Mouse (Mus musculus) layer of hippocampus, adult 2 months (tissue): ENCODE data around the gene Nck1. TPM values are rescaled to one million over a fixed set of nuclear protein-coding genes. Genes with fewer than 3 reads are reported as not detected.

Experiments
- DNase-seq, 2 experiments: peaks; one replicate each; pipeline ENCODE4 v3.0.0; 2022; ENCODE audit warnings: low spot score in 2 of 2
- H3K27ac ChIP-seq: fragments of 200-600 bp; 2 replicates; pipeline ENCODE4 v1.8.1; 2022
- H3K4me3 ChIP-seq: fragments of 200-600 bp; 2 replicates; pipeline ENCODE4 v1.8.1; 2022; ENCODE audit warnings: mild to moderate bottlenecking
- CTCF ChIP-seq: fragments of 200-600 bp; conservative IDR thresholded peaks from 2 replicates; pipeline ENCODE4 v1.8.1; 2022; ENCODE audit warnings: antibody characterized with exemption, mild to moderate bottlenecking, moderate library complexity
- total RNA-seq, 2 experiments: library from RNA; stranded (reverse); gene quantifications; 2 replicates each; pipeline ENCODE4 v1.2.3; 2021

Nck1 gene
- total RNA-seq, 2 experiments from 2014 or later, result 32.5 to 35.2 TPM

GRCm38 (mm10) chr9:100525225-100525624 is 20.7 kb downstream of the Nck1 start:
- H3K4me3 ChIP-seq, result no peak overlapping the region
- no peak for TF ChIP-seq CTCF

GRCm38 (mm10) chr9:100522029-100522428 is 23.9 kb downstream of the Nck1 start:
- no peak for DNase-seq
- TF ChIP-seq CTCF, result no peak
- no peak overlapping the region for H3K4me3 ChIP-seq
- no peak overlapping the region for H3K27ac ChIP-seq

More at GRCm38 (mm10) chr9:100525225-100525624, 20.7 kb downstream of the Nck1 start:
- no peak overlapping the region for H3K27ac ChIP-seq
- no peak for DNase-seq

GRCm38 (mm10) chr9:100520586-100520985 is 25.3 kb downstream of the Nck1 start:
- TF ChIP-seq CTCF, result peak; percentile 83
- Histone ChIP-seq H3K4me3 (no peak overlapping the region), H3K27ac (no peak overlapping the region)
- DNase-seq, result peak; percentile 39 to 55

GRCm38 (mm10) chr9:100520012-100520411 is 25.9 kb downstream of the Nck1 start:
- H3K4me3 ChIP-seq, result no peak overlapping the region
- H3K27ac ChIP-seq, result no peak overlapping the region
- TF ChIP-seq CTCF, result peak; percentile 65
- no peak for DNase-seq

- Histone ChIP-seq H3K27ac (no peak overlapping the region; the same call in 1 of the 2 replicates), H3K4me3 (no peak overlapping the region)
- no peak for TF ChIP-seq CTCF
- no peak for DNase-seq
These were observed 38.4 kb downstream of the Nck1 start for GRCm38 (mm10) chr9:100507581-100507980.

- Histone ChIP-seq H3K27ac (peak overlapping the region; percentile 73), H3K4me3 (peak overlapping the region; percentile 20; the same call in 1 of the 2 replicates)
- TF ChIP-seq CTCF, result no peak
- no peak for DNase-seq
These were observed 39.3 kb downstream of the Nck1 start for GRCm38 (mm10) chr9:100506652-100507051.

- Histone ChIP-seq H3K27ac (0 out of 2 replicates have a peak overlapping the region, but pooled peaks have one; percentile 73), H3K4me3 (no peak overlapping the region; the same call in 1 of the 2 replicates)
- no peak for TF ChIP-seq CTCF
- no peak for DNase-seq
These were observed 40.4 kb downstream of the Nck1 start for GRCm38 (mm10) chr9:100505498-100505897.

- DNase-seq, result no peak
- Histone ChIP-seq H3K4me3 (no peak overlapping the region), H3K27ac (no peak overlapping the region)
- TF ChIP-seq CTCF, result peak; percentile 70
These were observed 52.2 kb downstream of the Nck1 start for GRCm38 (mm10) chr9:100493611-100494261.

GRCm38 (mm10) chr9:100491424-100491823 is 54.5 kb downstream of the Nck1 start:
- no peak for DNase-seq
- Histone ChIP-seq H3K27ac (no peak overlapping the region), H3K4me3 (no peak overlapping the region)
- TF ChIP-seq CTCF, result no peak

GRCm38 (mm10) chr9:100488969-100489368 is 57.0 kb downstream of the Nck1 start:
- H3K27ac ChIP-seq, result no peak overlapping the region
- TF ChIP-seq CTCF, result no peak
- H3K4me3 ChIP-seq, result no peak overlapping the region
- no peak for DNase-seq

- H3K27ac ChIP-seq, result no peak overlapping the region
- H3K4me3 ChIP-seq, result no peak overlapping the region
- no peak for DNase-seq
- TF ChIP-seq CTCF, result no peak
These were observed 57.7 kb downstream of the Nck1 start for GRCm38 (mm10) chr9:100488056-100488713.

- no peak for DNase-seq
- no peak within 1 kb of the TSS for H3K4me3 ChIP-seq
- TF ChIP-seq CTCF, result no peak
- no peak within 1 kb of the TSS for H3K27ac ChIP-seq
These were observed 59.5 kb downstream of the Nck1 start, which contains the start of gene Il20rb for GRCm38 (mm10) chr9:100486431-100486830. Gene Il20rb, minus strand, starts transcription at chr9:100486788.

- TF ChIP-seq CTCF, result no peak
- no peak overlapping the region for H3K27ac ChIP-seq
- H3K4me3 ChIP-seq, result no peak overlapping the region
- no peak for DNase-seq
These were observed 62.6 kb downstream of the Nck1 start for GRCm38 (mm10) chr9:100483318-100483717.

- no peak for TF ChIP-seq CTCF
- Histone ChIP-seq H3K4me3 (no peak overlapping the region), H3K27ac (no peak overlapping the region)
- no peak for DNase-seq
These were observed 64.3 kb downstream of the Nck1 start for GRCm38 (mm10) chr9:100481626-100482025.
